Mouse (Mus musculus): Measurements from ENCODE around the gene Ifi27.
"Not testable (repeated sequence)": the region's sequence is repeated elsewhere in the genome, so short reads cannot be mapped to it uniquely, and the experiment has no call there.

DNA sequence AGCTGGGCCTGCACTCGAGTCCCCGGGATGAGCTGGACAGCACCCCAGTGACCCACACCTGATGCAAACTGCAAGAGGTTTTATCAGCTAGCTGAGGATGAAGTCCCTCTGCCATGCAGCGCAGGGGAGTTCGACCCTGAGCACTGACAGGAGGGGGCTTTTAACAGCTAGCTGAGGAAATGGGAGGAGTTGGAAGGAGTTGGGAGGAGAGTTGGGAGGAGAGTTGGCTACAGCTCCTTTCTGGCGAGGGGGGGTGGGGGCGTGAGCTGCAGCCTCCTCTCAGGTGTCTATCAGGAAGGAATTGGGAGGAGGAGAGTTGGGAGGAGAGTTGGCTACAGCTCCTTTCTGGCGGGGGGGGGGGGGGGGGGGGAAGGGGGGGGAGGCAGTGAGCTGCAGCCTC lies 10.2 kb downstream of the Ifi27 start:
- TF ChIP-seq CTCF (IDR thresholded peaks at IDR 0.05; ENCODE audit: low read depth, low read length); TAL1 (conservative IDR thresholded peaks at IDR 0.05; ENCODE audit: low read depth, low read length); GATA1 (IDR thresholded peaks at IDR 0.05; ENCODE audit: borderline replicate concordance, low read length); POLR2AphosphoS5 (IDR thresholded peaks at IDR 0.05; ENCODE audit: insufficient replicate concordance, low read depth, low read length); GATA2 (IDR thresholded peaks at IDR 0.05; ENCODE audit: borderline replicate concordance, low read depth, low read length): not testable (repeated sequence)

All from G1E (cell line).